Mouse (Mus musculus) thymus, adult 2 months (tissue): ENCODE data around the gene Metap1d.

ENCODE experiments used
- CTCF ChIP-seq: fragments of 200-500 bp; IDR thresholded peaks from 2 replicates; pipeline ENCODE4 v1.5.1; 2012; ENCODE audit warnings: mild to moderate bottlenecking, control low read depth, low read length, moderate library complexity, borderline replicate concordance; ENCODE audit not compliant: control insufficient read depth, poor library complexity, insufficient read depth; ENCODE audit errors: extremely low read depth
- POLR2A ChIP-seq: fragments of 200-500 bp; IDR thresholded peaks from 2 replicates; pipeline ENCODE4 v1.6.1; 2012; ENCODE audit warnings: mild to moderate bottlenecking, low read length, control low read depth, moderate library complexity; ENCODE audit not compliant: control insufficient read depth, poor library complexity, insufficient read depth; ENCODE audit errors: extremely low read depth

GRCm38 (mm10) chr2:71449604-71450003 lies 3.5 kb upstream of the Metap1d start:
- TF ChIP-seq CTCF (no peak), POLR2A (no peak)
